Mouse (Mus musculus) ES-CJ7 (cell line): Measurements from ENCODE around the gene Spred3.
"Not testable (repeated sequence)": the region's sequence is repeated elsewhere in the genome, so short reads cannot be mapped to it uniquely, and the experiment has no call there.

Experiments
- DNase-seq: peaks from one replicate; pipeline ENCODE4 v3.0.0; 2011; ENCODE audit warnings: low read depth, low spot score

The Spred3 gene

GRCm38 (mm10) chr7:29169231-29170065, 763 bp downstream of the Spred3 start:
- peak; percentile 93 for DNase-seq

- DNase-seq = peak; percentile 67
Observed at GRCm38 (mm10) chr7:29168791-29169230, 1.4 kb downstream of the Spred3 start.

GRCm38 (mm10) chr7:29168121-29168695, 2.0 kb downstream of the Spred3 start:
- peak; percentile 69 for DNase-seq

GRCm38 (mm10) chr7:29167656-29168055, 2.6 kb downstream of the Spred3 start:
- no peak for DNase-seq

- DNase-seq = peak; percentile 98
Observed at GRCm38 (mm10) chr7:29162750-29163525, 7.3 kb downstream of the Spred3 start.

- DNase-seq = no peak
Observed at GRCm38 (mm10) chr7:29162294-29162693, 7.9 kb downstream of the Spred3 start.

GRCm38 (mm10) chr7:29158264-29158663, 11.9 kb downstream of the Spred3 start:
- peak; percentile 99 for DNase-seq

GRCm38 (mm10) chr7:29155838-29156782, 14.1 kb downstream of the Spred3 start, which contains the start of gene Fam98c:
Gene Fam98c (minus strand): TSS chr7:29156234.
- DNase-seq = peak; percentile 88

- peak; percentile 91 for DNase-seq
Observed at GRCm38 (mm10) chr7:29155196-29155837, 14.9 kb downstream of the Spred3 start.

- peak; percentile 78 for DNase-seq
Observed at GRCm38 (mm10) chr7:29154018-29154720, 16.0 kb downstream of the Spred3 start.

GRCm38 (mm10) chr7:29151486-29151885, 18.7 kb downstream of the Spred3 start:
- no peak for DNase-seq

- no peak for DNase-seq
Observed at GRCm38 (mm10) chr7:29148771-29149170, 21.4 kb downstream of the Spred3 start.

GRCm38 (mm10) chr7:29146625-29147367, 23.4 kb downstream of the Spred3 start:
- DNase-seq = no peak

- DNase-seq = no peak
Observed at GRCm38 (mm10) chr7:29144006-29144405, 26.2 kb downstream of the Spred3 start.

- no peak for DNase-seq
Observed at GRCm38 (mm10) chr7:29141416-29141815, 28.8 kb downstream of the Spred3 start.

GRCm38 (mm10) chr7:29139237-29139636, 31.0 kb downstream of the Spred3 start:
- DNase-seq = not testable (repeated sequence)

GRCm38 (mm10) chr7:29137429-29137828, 32.8 kb downstream of the Spred3 start:
- peak; percentile 91 for DNase-seq

- DNase-seq = peak; percentile 56
Observed at GRCm38 (mm10) chr7:29134693-29135386, 35.4 kb downstream of the Spred3 start, which contains the start of gene Rasgrp4. Gene Rasgrp4 (plus strand): TSS chr7:29134851.
